Mouse (Mus musculus) yolk sac, embryonic 10.5 days (tissue): Measurements from ENCODE around the gene Unc119.

Experiments used
- DNase-seq: peaks from one replicate; pipeline ENCODE4 v3.0.0-alpha.2; 2017; ENCODE audit warnings: low spot score

Unc119 gene

DNA sequence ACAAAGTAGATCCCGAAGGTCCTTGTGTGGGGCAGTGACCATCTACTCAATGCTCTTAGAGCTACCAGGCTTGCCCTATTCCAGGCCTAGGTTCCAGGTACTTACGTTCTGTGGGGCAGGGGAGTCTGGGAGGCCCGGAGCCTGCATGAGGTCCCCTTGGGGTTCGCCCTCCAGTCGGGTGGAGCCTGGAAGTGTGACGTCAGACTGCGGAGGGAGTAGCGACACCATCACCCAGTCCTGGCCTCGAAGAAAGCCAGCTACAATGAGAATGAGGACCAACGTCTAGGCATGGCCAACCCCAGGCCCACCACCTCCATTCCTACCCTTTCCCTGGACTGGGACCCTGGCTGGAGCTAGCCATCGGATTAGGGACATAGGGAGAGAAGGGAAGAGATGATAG lies 28.4 kb downstream of the Unc119 start:
- no peak for DNase-seq

DNA sequence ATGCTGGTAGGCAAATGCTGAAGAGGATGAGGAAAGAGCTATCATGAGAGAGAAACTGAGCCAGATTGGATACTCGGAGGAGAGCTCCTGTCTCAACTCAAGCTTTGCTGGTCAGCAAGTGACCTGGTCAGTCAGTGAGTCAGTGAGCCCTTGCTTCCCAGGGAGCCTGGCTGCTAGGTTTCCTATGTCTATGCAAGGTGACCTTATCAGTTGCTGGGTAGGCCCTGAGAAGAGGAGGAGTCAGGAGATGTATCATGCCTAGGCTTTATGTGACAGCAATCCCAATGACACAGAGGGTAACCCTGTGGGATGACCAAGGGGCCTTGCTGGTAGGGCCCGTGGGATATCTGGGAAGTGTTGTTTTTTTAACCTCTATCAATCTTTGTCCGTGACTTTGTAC lies 28.9 kb downstream of the Unc119 start:
- DNase-seq, result no peak

DNA sequence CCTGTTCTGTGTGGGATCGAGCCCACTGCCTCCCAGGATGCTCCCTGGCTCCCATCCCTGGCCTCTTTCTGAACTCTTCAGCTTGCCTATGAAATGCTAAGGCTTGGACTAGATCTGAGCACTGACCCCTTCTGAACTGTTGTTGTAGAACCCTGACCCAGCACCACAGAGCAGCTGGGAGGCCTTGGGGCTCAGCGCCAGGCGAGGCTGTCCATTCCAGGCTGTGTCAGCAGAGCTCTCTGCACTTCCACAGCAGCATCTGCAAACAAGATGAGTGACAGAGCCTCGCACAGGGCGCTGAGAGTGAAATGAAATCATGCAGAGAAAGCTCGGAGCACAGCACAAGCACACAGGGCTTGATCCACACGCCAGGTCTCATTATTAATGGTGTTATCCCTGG lies 29.3 kb downstream of the Unc119 start:
- no peak for DNase-seq

GRCm38 (mm10) chr11:78374147-78374546 lies 30.9 kb downstream of the Unc119 start:
- DNase-seq, result no peak

DNA sequence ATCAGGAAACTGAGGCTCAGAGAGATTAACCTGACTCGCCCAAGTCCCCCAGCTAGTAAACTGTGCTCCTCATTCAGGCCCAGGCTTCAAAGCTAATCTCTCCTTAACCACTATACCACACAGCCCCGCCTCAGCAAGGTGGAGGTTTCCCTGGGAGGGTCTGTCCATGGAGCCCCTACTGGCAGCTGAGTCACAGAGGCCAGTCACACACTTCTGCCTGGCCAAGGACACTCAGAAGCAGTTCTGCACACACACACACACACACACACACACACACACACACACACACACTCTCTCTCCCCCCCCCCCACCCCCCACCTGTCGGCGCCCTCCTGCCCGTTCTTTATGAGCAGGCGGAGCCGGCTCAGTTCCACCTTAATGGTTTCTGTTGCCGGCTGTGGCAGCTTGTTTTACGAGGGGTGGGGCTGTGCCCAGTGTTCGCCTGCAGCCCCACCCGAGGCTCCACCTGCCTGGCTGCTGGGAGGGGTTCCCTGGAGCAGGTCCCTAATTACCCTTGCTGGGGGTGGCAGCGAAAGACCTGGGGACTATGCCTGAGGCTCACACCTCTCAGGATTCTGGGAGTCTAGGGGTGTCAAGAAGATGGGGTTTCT lies 34.4 kb downstream of the Unc119 start:
- DNase-seq, result no peak

- DNase-seq, result no peak
Measured at GRCm38 (mm10) chr11:78380351-78380750, 37.1 kb downstream of the Unc119 start.

DNA sequence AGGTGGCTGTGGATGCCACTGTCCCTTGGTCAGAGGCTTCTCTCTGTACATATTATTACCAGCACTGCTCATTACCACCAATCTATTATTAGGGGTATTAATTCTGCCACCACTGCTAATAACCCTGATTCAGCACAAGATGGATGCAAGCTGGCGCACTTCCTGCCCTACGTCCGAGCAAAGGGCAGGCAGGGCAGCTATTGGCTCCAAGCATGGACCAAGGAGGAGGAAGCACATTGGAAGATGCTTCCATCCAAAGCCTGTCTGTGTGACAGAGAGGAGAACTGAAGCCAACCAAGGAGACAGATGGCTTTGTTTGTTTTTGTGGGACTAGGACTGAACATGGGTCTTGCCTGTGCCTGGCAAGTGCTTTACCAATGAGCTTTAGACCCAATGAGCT lies 37.7 kb downstream of the Unc119 start:
- no peak for DNase-seq

- no peak for DNase-seq
Measured at GRCm38 (mm10) chr11:78382286-78382685, 39.0 kb downstream of the Unc119 start.

GRCm38 (mm10) chr11:78382701-78383100 lies 39.4 kb downstream of the Unc119 start:
- DNase-seq, result no peak

DNA sequence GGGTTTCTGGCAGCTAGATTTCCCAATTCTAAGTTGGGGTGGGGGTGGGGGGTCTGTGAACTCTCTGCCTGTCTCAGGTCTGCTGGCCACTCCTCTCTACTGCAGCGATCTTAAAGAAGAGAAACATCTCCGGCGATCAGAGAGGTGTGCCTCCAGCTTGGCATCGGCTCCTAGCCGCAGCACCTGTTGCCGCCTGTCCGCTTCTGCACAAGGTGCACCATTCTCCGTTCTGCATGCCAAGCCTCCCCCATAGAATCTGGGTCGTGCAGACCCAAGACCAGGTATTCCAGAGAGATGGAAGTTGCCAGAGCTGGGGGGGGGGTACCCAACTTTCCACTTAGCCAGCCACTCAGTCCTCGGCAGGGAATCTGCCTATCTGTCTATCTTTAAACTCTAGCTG lies 42.5 kb downstream of the Unc119 start:
- DNase-seq, result no peak

GRCm38 (mm10) chr11:78386508-78387043 lies 43.3 kb downstream of the Unc119 start, which contains the start of gene Foxn1:
Foxn1 (minus strand) TSS chr11:78386558.
- no peak for DNase-seq

- DNase-seq, result no peak
Measured at GRCm38 (mm10) chr11:78392728-78393127, 49.4 kb downstream of the Unc119 start.

GRCm38 (mm10) chr11:78396950-78397349 lies 53.7 kb downstream of the Unc119 start:
- no peak for DNase-seq

- peak; percentile 35 for DNase-seq
Measured at GRCm38 (mm10) chr11:78397397-78397796, 54.1 kb downstream of the Unc119 start.

DNA sequence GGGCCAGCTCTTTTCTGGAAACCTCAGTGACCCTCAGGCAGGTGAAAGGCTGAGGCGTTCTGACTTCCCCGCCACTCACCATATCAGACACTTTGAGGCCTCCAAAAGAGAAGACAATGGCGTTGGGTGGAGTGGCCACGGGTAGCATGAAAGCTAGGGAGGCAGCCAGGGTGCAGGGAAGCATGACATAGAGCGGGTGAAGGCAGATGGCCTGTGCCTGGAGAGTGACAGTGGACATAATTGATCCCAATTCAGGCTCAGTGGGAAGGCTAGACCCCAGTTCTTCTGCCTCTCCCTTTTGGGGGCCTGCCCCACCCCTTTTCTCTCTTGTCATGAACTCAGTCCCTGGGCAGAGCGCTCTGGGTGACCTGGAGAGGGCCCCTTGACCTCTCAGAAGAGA lies 54.9 kb downstream of the Unc119 start:
- DNase-seq, result no peak
